Mouse (Mus musculus) lung, embryonic 14.5 days (tissue): ENCODE measurements around the gene Aipl1. TPM values are rescaled to one million over a fixed set of nuclear protein-coding genes. Genes with fewer than 3 reads are reported as not detected.
A peak's percentile ranks its signal among the peaks of the same experiment; 100 is the strongest.

Experiments used
- ATAC-seq: fragments of 200-750 bp; cut with Nextera tagmentation; 2 replicates; pipeline ENCODE4 v1.8.0; 2017; ENCODE audit warnings: mild to moderate bottlenecking, moderate TSS enrichment, moderate library complexity; ENCODE audit not compliant: insufficient read depth
- DNase-seq: peaks from one replicate; pipeline ENCODE4 v3.0.0-alpha.2; 2015
- H3K27ac ChIP-seq: fragments of 300-500 bp; sonication (generic); 2 replicates; pipeline ENCODE4 v1.5.1; 2014; ENCODE audit warnings: low read depth, mild to moderate bottlenecking, moderate library complexity
- H3K27me3 ChIP-seq: fragments of 300-500 bp; sonication (generic); 2 replicates; pipeline ENCODE4 v1.6.1; 2014; ENCODE audit warnings: low read length, control low read depth; ENCODE audit not compliant: insufficient read depth
- H3K36me3 ChIP-seq: fragments of 300-500 bp; sonication (generic); 2 replicates; pipeline ENCODE4 v1.6.1; 2014; ENCODE audit warnings: control low read depth; ENCODE audit not compliant: insufficient read depth
- H3K4me1 ChIP-seq: fragments of 300-500 bp; sonication (generic); 2 replicates; pipeline ENCODE4 v1.6.1; 2014; ENCODE audit warnings: antibody characterized with exemption, control low read depth; ENCODE audit not compliant: insufficient read depth
- H3K4me2 ChIP-seq: fragments of 300-500 bp; sonication (generic); 2 replicates; pipeline ENCODE4 v1.6.1; 2014; ENCODE audit warnings: mild to moderate bottlenecking
- H3K4me3 ChIP-seq: fragments of 300-500 bp; sonication (generic); 2 replicates; pipeline ENCODE4 v1.5.1; 2014; ENCODE audit warnings: low read depth, low read length
- H3K9ac ChIP-seq: fragments of 300-500 bp; sonication (generic); 2 replicates; pipeline ENCODE4 v1.6.1; 2014
- H3K9me3 ChIP-seq: fragments of 300-500 bp; sonication (generic); 2 replicates; pipeline ENCODE4 v1.6.1; 2016; ENCODE audit warnings: low read depth, low read length, control low read depth
- CTCF ChIP-seq: IDR thresholded peaks from 2 replicates; pipeline ENCODE4 v1.5.1; 2016; ENCODE audit warnings: antibody characterized with exemption, low read depth
- WGBS: fragments of 180-500 bp; shearing (Covaris S2); extraction: QIAGEN DNeasy Blood & Tissue Kit; methylation state at CpG from one replicate; pipeline ENCODE4 v1.1.7; 2014; 5-methylcytosine and 5-hydroxymethylcytosine counted together
- polyA plus RNA-seq: library from polyadenylated mRNA; unstranded; fragments of >200 nt; fragmentation: Nextera tagmentation; extraction: Ambion mirVana; gene quantifications from 2 replicates; pipeline ENCODE4 v1.2.1, GENCODE M21; 2014

Gene Aipl1
- 0.20 and 0.38 TPM in 2 replicates for polyA plus RNA-seq

DNA sequence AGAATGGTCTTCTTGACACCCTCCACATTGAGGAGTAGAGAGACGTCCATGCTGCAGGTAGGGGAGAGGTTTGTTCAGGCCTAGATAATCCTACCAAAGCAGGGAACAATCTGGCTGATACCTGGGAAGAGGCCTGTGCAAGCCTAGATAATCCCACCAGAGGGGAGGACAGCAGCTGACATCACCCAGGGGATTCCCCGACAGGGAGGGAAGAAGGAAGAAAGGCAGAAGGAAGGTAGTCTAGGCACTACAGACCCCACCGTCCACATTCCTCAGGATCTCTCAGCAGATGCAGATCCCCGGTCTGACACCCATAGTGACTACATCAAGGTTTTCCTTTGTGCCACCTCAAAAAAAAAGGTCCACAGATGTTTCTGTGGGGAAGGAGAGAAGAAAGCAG is at the start of gene Aipl1:
Gene Aipl1 (minus strand): TSS at position 101 of the 400 bp plus-strand sequence.
- Histone ChIP-seq H3K9me3 (no peaks in the 10 kb centered on the region), H3K4me1 (peaks cover 8% of the 10 kb centered on the region; the same call in 1 of the 2 replicates), H3K36me3 (no peaks in the 10 kb centered on the region), H3K9ac (no peak within 1 kb of the TSS), H3K4me3 (no peak within 1 kb of the TSS), H3K27me3 (no peaks in the 10 kb centered on the region), H3K4me2 (no peak within 1 kb of the TSS), H3K27ac (no peak within 1 kb of the TSS)
- no peak for DNase-seq
- 58% methylated on average over 4 of the region's 4 CpGs for WGBS
- ATAC-seq, result no peak
- TF ChIP-seq CTCF, result no peak

DNA sequence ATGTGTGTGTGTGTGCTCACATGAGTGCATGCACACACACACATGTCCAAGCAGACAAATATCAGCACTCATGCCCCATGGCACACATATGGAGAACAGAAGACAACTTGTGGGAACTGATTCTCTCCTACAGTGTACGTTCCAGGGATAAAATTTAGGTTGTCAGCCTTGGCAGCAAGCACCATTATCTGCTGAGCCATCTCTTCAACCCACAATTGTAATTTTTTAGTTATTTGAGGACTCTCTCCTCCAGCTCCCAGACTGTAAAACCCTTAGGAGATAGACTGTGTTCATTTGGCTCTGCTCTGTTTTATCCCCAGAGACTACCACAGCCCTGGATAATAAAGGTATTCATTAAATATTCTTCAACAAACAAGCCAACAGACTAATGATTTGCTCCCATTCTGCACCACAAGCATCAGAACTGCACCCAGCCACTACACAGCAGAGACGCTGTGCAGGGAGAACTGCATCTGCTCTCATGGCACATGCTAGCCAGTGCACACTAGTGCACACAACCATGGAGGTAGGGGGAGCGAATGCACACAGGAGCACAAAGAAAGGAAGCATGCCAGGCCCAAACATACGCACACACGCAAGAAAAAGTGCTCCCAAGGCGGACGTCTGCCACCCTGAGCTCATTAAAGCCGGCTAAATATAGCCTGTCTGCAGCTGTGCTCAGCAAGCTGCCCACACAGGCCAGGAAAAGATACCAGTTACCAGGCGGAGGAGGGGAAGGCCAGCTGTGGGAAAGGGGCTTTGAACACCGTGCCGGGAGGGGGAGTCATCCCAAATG is 49.1 kb upstream of the Aipl1 start:
- Histone ChIP-seq H3K36me3 (no peaks in the 10 kb centered on the region), H3K9me3 (no peaks in the 10 kb centered on the region), H3K4me2 (no peak overlapping the region), H3K4me3 (no peak overlapping the region), H3K9ac (no peak overlapping the region), H3K27ac (peak overlapping the region; percentile 24; the same call in 1 of the 2 replicates), H3K4me1 (no peaks in the 10 kb centered on the region), H3K27me3 (no peaks in the 10 kb centered on the region)
- WGBS, result 50% methylated on average over 11 of the region's 11 CpGs
- ATAC-seq (no peak), DNase-seq (peak; percentile 14)
- no peak for TF ChIP-seq CTCF

DNA sequence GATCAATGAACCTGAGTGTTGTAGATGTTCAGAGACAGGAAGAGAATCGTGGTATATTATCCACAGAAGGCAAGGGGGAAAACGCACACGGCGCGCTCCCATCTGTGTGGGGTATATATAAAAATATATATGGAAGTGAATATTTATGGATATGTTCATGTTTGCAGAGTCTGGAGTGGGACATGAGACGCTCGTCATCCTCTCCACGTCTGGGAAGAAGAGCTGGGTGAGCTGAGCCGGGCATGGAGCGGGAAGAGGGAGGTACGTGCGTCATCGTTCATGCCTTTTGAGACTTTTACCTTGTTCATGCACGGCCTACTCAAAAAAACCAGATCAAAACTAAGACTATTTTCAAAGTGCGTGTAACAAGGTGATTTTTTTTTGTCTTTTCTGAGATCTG is 47.0 kb upstream of the Aipl1 start:
- no peak overlapping the region for H3K9ac ChIP-seq
- no peaks in the 10 kb centered on the region for H3K36me3 ChIP-seq
- ATAC-seq, result no peak
- H3K27me3 ChIP-seq, result no peaks in the 10 kb centered on the region
- no peak overlapping the region for H3K4me2 ChIP-seq
- no peak for DNase-seq
- no peak for TF ChIP-seq CTCF
- H3K4me3 ChIP-seq, result no peak overlapping the region
- no peaks in the 10 kb centered on the region for H3K4me1 ChIP-seq
- H3K9me3 ChIP-seq, result no peaks in the 10 kb centered on the region
- WGBS, result 90% methylated on average over 15 of the region's 15 CpGs
- H3K27ac ChIP-seq, result no peak overlapping the region

DNA sequence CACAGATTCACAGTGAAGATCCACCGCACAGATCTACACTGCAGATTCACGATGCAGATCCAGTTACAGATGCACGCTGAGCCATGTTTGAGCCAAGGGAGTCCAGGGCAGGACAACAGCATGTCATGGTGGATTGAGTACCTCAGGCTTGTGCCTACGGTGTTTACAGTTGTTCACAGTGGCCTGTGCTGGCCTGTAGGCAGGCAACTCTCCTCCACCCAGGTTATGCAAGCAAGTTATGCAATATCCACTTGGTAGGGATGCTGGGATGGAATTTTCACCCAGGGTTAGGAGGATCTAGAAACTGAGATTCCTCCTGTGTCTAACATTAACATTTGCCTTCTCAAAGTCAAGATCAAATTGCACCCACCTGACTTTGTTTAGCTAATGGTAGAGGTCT is 45.3 kb upstream of the Aipl1 start:
- no peak overlapping the region for H3K4me2 ChIP-seq
- TF ChIP-seq CTCF, result no peak
- no peak overlapping the region for H3K27ac ChIP-seq
- H3K4me1 ChIP-seq, result no peaks in the 10 kb centered on the region
- no peak overlapping the region for H3K4me3 ChIP-seq
- WGBS, result 87% methylated on average over 4 of the region's 4 CpGs
- DNase-seq (no peak), ATAC-seq (no peak)
- H3K9ac ChIP-seq, result no peak overlapping the region
- no peaks in the 10 kb centered on the region for H3K36me3 ChIP-seq
- no peaks in the 10 kb centered on the region for H3K9me3 ChIP-seq
- no peaks in the 10 kb centered on the region for H3K27me3 ChIP-seq

DNA sequence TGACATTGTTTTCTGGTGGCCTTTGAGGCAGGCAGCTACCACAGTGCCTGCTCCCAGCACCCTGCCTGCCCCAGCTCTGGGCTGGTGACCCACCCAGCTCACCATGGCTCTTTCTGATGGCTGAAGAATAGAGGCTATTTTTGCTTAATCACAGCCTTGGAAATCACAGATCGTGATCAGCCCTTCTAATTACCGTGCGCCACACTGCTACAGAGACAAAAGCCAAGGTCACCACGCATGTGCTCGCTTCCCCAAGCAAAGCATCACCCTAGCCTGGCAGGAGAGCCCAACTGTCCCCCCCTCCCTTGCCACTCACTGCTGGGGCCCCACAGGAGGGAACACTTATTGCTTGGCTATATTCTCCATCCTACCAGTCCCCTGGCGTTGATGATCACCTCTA is 43.2 kb upstream of the Aipl1 start:
- ATAC-seq, result no peak
- Histone ChIP-seq H3K4me2 (no peak overlapping the region), H3K9ac (no peak overlapping the region), H3K9me3 (no peaks in the 10 kb centered on the region), H3K27me3 (no peaks in the 10 kb centered on the region), H3K36me3 (no peaks in the 10 kb centered on the region), H3K4me3 (no peak overlapping the region), H3K27ac (no peak overlapping the region), H3K4me1 (no peaks in the 10 kb centered on the region)
- no peak for DNase-seq
- WGBS, result 87% methylated on average over 6 of the region's 6 CpGs
- TF ChIP-seq CTCF, result no peak

DNA sequence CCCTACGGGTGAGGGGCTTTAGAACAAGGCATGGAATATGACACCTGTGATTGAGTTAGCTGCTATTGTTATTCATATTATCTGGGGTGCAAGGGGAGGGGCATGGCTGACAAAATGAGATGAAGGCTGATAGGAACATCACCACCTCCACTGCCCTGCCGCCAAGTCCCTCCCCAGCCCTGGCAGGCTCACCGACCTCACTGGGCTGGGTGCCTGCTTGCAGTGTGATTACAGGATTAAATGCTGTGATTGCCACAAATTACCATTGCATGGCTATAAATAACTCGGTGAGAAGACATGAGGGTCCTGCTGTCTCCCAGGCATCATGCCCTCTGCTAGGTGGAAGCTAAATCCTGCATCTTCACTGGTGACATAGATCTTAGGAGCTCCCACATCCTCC is 41.3 kb upstream of the Aipl1 start:
- Histone ChIP-seq H3K9ac (no peak overlapping the region), H3K4me3 (no peak overlapping the region), H3K27me3 (no peaks in the 10 kb centered on the region), H3K27ac (no peak overlapping the region), H3K4me1 (no peaks in the 10 kb centered on the region), H3K4me2 (no peak overlapping the region), H3K36me3 (no peaks in the 10 kb centered on the region), H3K9me3 (no peaks in the 10 kb centered on the region)
- 58% methylated on average over 4 of the region's 4 CpGs for WGBS
- DNase-seq, result no peak
- no peak for ATAC-seq
- TF ChIP-seq CTCF, result no peak

DNA sequence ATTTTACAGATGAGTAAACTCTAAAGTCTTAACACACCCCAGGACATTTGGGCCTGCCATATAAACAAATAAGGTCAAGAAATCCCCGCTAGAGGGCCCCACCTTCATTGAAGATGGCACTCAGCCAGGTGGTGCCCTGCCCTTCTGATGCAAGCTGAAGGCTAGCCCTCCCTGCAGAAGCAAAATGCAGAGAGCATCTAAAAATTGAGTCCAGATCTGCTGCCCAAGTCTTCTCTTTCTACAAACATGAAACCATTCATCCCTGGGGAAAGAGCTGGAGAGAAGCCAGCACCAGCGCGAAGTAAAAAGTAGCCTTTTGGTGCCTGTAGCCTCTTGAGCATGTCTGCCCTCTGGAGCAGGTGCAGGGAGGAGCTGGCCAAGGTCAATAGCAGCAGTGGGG is 40.7 kb upstream of the Aipl1 start:
- no peaks in the 10 kb centered on the region for H3K9me3 ChIP-seq
- no peak overlapping the region for H3K4me2 ChIP-seq
- TF ChIP-seq CTCF, result peak; percentile 15; the same call in 1 of the 2 replicates
- DNase-seq, result peak; percentile 17
- no peak overlapping the region for H3K9ac ChIP-seq
- 40% methylated on average over 3 of the region's 3 CpGs for WGBS
- H3K27me3 ChIP-seq, result no peaks in the 10 kb centered on the region
- H3K27ac ChIP-seq, result no peak overlapping the region
- no peaks in the 10 kb centered on the region for H3K36me3 ChIP-seq
- H3K4me3 ChIP-seq, result no peak overlapping the region
- no peaks in the 10 kb centered on the region for H3K4me1 ChIP-seq
- no peak for ATAC-seq
